ENCODE assay signal across 8 mouse cellular contexts in the genomic region with DNA sequence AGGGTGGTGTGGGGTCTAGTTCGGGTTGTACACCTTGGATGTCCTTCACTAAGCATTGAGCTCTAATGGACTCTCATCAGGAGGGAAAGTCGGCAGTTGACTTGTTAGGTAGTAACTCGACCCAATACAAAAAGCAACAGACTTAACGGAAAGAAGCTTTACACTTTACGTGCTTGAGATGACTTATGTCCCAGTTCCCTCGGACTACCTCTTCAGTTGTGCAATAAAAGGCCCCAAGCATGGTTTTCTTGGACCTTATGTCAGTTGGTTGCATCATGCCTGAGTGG. TPM values are rescaled to one million over a fixed set of nuclear protein-coding genes. Genes with fewer than 3 reads are reported as not detected.
DNase-seq lines count a peak whose midpoint lies in the region; ATAC-seq and TF ChIP-seq lines count a peak whose summit lies in the region.

No protein-coding gene starts in this region.

- H3K27ac ChIP-seq in CH12.LX (ENCODE audit: insufficient read depth, low read depth) (peak overlapping the region; percentile 98), macrophage (peak overlapping the region; percentile 83)
- H3K27ac ChIP-seq in forebrain, postnatal 0 days (ENCODE audit: low read depth, low read length), result peak overlapping the region; percentile 99

- WGBS in forebrain, postnatal 0 days, result under 1% methylated on average over 6 of the region's 6 CpGs
- WGBS in macrophage (ENCODE audit: missing documents), result 1% methylated on average over 6 of the region's 6 CpGs

- TF ChIP-seq RAD21 in CH12.LX (IDR thresholded peaks at IDR 0.05; ENCODE audit: low read depth, low read length), result no peak

- TF ChIP-seq CTCF in CH12.LX (conservative IDR thresholded peaks at IDR 0.05 in 1 of 2, IDR thresholded peaks at IDR 0.05 in 1 of 2; ENCODE audit: low read depth in 2 of 2, low read length in 2 of 2), result no peak
- no peak for TF ChIP-seq CTCF in forebrain, postnatal 0 days (IDR thresholded peaks at IDR 0.05; ENCODE audit: low read depth)

- H3K9ac ChIP-seq in CH12.LX (ENCODE audit: insufficient read depth, low read depth), result peak overlapping the region; percentile 98
- H3K9ac ChIP-seq in forebrain, postnatal 0 days, result peak overlapping the region; percentile 100

- H3K79me2 ChIP-seq in CH12.LX (replicated peaks; ENCODE audit: control insufficient read depth, extremely low read depth, insufficient read depth, poor library complexity, severe bottlenecking) (peaks cover 48% of the 10 kb centered on the region), macrophage (ENCODE audit: inconsistent target) (peaks cover 69% of the 10 kb centered on the region)

- 0 out of 2 replicates have a peak, but pooled peaks have one; percentile 12 for ATAC-seq in cerebellum, adult (ENCODE audit: insufficient number of reproducible peaks, low FRiP score, low TSS enrichment)
- no peak for ATAC-seq in forebrain, postnatal 0 days

- H3K4me3 ChIP-seq in CH12.LX (replicated peaks in 1 of 3; ENCODE audit: low read depth in 2 of 3, low read length in 2 of 3, poor library complexity in 1 of 3), result peak overlapping the region; percentile 72 to 83 (median 76)
- H3K4me3 ChIP-seq in forebrain, postnatal 0 days (ENCODE audit: low read depth, low read length), result peak overlapping the region; percentile 98
- peak overlapping the region; percentile 82 for H3K4me3 ChIP-seq in macrophage (ENCODE audit: inconsistent target)

- H3K27me3 ChIP-seq in CH12.LX (replicated peaks), result no peaks in the 10 kb centered on the region
- H3K27me3 ChIP-seq in forebrain, postnatal 0 days (ENCODE audit: insufficient read depth, low read length), result no peaks in the 10 kb centered on the region

- TF ChIP-seq POLR2A in CH12.LX (IDR thresholded peaks at IDR 0.05; ENCODE audit: low read depth, low read length), result no peak

- dilution Hi-C loops in CH12.LX (cut with MboI; ENCODE audit: extremely low pct_ligation_motif_present, extremely low pct_unique_long_range_greater_than_20kb, low sequenced_read_pairs), result no loop called here

- no peak for TF ChIP-seq EP300 in CH12.LX (IDR thresholded peaks at IDR 0.05; ENCODE audit: low read length)

- peaks cover 0 to 42% of the 10 kb centered on the region in 2 experiments; a peak in 2 of 4 replicates for H3K4me1 ChIP-seq in CH12.LX (ENCODE audit: control insufficient read depth in 1 of 2, insufficient read depth in 2 of 2)
- peaks cover 15% of the 10 kb centered on the region; the same call in 1 of the 2 replicates for H3K4me1 ChIP-seq in forebrain, postnatal 0 days (ENCODE audit: insufficient read depth)

- H3K36me3 ChIP-seq in CH12.LX (replicated peaks in 1 of 2; ENCODE audit: control insufficient read depth in 1 of 2, insufficient read depth in 1 of 2, low read length in 1 of 2) (peaks cover 10 to 28% of the 10 kb centered on the region in 2 experiments), macrophage (ENCODE audit: inconsistent target) (no peaks in the 10 kb centered on the region)
- H3K36me3 ChIP-seq in forebrain, postnatal 0 days (ENCODE audit: insufficient read depth), result 0 out of 2 replicates have a peak, but pooled peaks cover 5% of the 10 kb centered on the region

- peak overlapping the region; percentile 38; the same call in 1 of the 2 replicates for H3K4me2 ChIP-seq in CH12.LX (ENCODE audit: insufficient read depth, low read depth, poor library complexity, severe bottlenecking)
- H3K4me2 ChIP-seq in forebrain, postnatal 0 days (ENCODE audit: low read depth), result peak overlapping the region; percentile 69

- no peak for DNase-seq in cerebellum, adult 9-10 months
- DNase-seq in CH12.LX (ENCODE audit: extremely low read depth), result no peak
- DNase-seq in forebrain, postnatal 0 days, result no peak
- no peak for DNase-seq in urinary bladder, postnatal 36 days (ENCODE audit: low spot score in 2 of 2)
- DNase-seq in adrenal gland, postnatal 4 days (ENCODE audit: low spot score in 2 of 2), result no peak
- no peak for DNase-seq in c-Kit-positive CD71-positive TER-119-positive erythroid progenitor cells, embryonic 14.5 days (ENCODE audit: low spot score)

- H3K9me3 ChIP-seq in CH12.LX (replicated peaks; ENCODE audit: low read length), result no peaks in the 10 kb centered on the region
- H3K9me3 ChIP-seq in forebrain, postnatal 0 days (ENCODE audit: low read length), result no peaks in the 10 kb centered on the region

- in situ Hi-C loops in CH12.LX (cut with MboI; ENCODE audit: low pct_ligation_motif_present, low pct_unique_long_range_greater_than_20kb, low sequenced_read_pairs), result no loop called here

TF ChIP-seq in CH12.LX, 34 proteins besides CTCF, POLR2A, EP300 and RAD21:
- TF ChIP-seq UBTF (IDR thresholded peaks at IDR 0.05; ENCODE audit: low read depth, low read length), result no peak
- TF ChIP-seq CHD1 (IDR thresholded peaks at IDR 0.05; ENCODE audit: low read depth, low read length), result peak; percentile 69; the same call in 1 of the 2 replicates
- TF ChIP-seq SIN3A (IDR thresholded peaks at IDR 0.05; ENCODE audit: low read length), result peak; percentile 40; the same call in 1 of the 2 replicates
- TF ChIP-seq MYC (IDR thresholded peaks at IDR 0.05; ENCODE audit: low read depth, low read length), result 0 out of 2 replicates have a peak, but pooled peaks have one; percentile 35

RNA-seq across cellular contexts. Expression of a gene that starts 0.4 kb away (rescaled TPM):
- total RNA-seq in CH12.LX (2012; rRNA removed) (32.1 and 33.3 TPM in 2 replicates), CH12.LX (2014; rRNA removed) (52.7 and 70.5 TPM in 2 replicates)
- polyA plus RNA-seq in CH12.LX (2012; ENCODE audit: insufficient read length, low read depth) (67.6 and 74.5 TPM in 2 replicates), macrophage (2018) (34.5 to 70.6 TPM (median 61.1 TPM) in 3 replicates)
- total RNA-seq in forebrain, postnatal 0 days (2014; rRNA removed), result 119 and 164 TPM in 2 replicates
- 186 and 197 TPM in 2 replicates for polyA plus RNA-seq in forebrain, postnatal 0 days (2015; fragmentation: Nextera tagmentation; extraction: Ambion mirVana)
- total RNA-seq in macrophage (2018; cell fraction: chromatin; rRNA removed), result 10 to 100 TPM in 24 of 26 experiments, 1 to 10 TPM in 2; 8.2 to 44.3 (median 24.2) TPM
- 10 to 100 TPM; 19.3 to 46.7 (median 26.1) TPM for total RNA-seq in macrophage (2018; cell fraction: cytosol; rRNA removed)
- total RNA-seq in macrophage (2018; cell fraction: nucleus; rRNA removed), result 10 to 100 TPM in 24 of 26 experiments, 1 to 10 TPM in 2; 8.8 to 48.6 (median 19.3) TPM
- 100 to 1,000 TPM; 144 to 146 TPM for total RNA-seq in adrenal gland, postnatal 4 days (2021)

RNA-seq across cellular contexts. Expression of a gene that starts 0.6 kb away (rescaled TPM):
- 35.9 and 45.5 TPM in 2 replicates for total RNA-seq in CH12.LX (2012; rRNA removed)
- 61.4 and 62.3 TPM in 2 replicates for total RNA-seq in CH12.LX (2014; rRNA removed)
- polyA plus RNA-seq in CH12.LX (2012; ENCODE audit: insufficient read length, low read depth), result 44.1 and 52.7 TPM in 2 replicates
- 54.0 and 71.9 TPM in 2 replicates for total RNA-seq in forebrain, postnatal 0 days (2014; rRNA removed)
- polyA plus RNA-seq in forebrain, postnatal 0 days (2015; fragmentation: Nextera tagmentation; extraction: Ambion mirVana), result 65.1 and 71.9 TPM in 2 replicates
- total RNA-seq in macrophage (2018; cell fraction: chromatin; rRNA removed), result 10 to 100 TPM in 20 of 26 experiments, 1 to 10 TPM in 6; 2.3 to 60.9 (median 27.9) TPM
- 10 to 100 TPM; 39.9 to 70.5 (median 56.9) TPM for total RNA-seq in macrophage (2018; cell fraction: cytosol; rRNA removed)
- 10 to 100 TPM; 10.3 to 64.9 (median 39.7) TPM for total RNA-seq in macrophage (2018; cell fraction: nucleus; rRNA removed)
- 53.6 to 64.7 TPM (median 56.5 TPM) in 3 replicates for polyA plus RNA-seq in macrophage (2018)
- total RNA-seq in adrenal gland, postnatal 4 days (2021), result 10 to 100 TPM; 81.4 to 82.4 TPM

RNA-seq across cellular contexts. Expression of a gene that starts 13.8 kb away (rescaled TPM):
- total RNA-seq in CH12.LX (2012; rRNA removed) (36.1 and 48.4 TPM in 2 replicates), CH12.LX (2014; rRNA removed) (51.4 and 66.0 TPM in 2 replicates)
- polyA plus RNA-seq in CH12.LX (2012; ENCODE audit: insufficient read length, low read depth) (73.8 and 81.3 TPM in 2 replicates), macrophage (2018) (7.3 to 17.3 TPM (median 8.9 TPM) in 3 replicates)
- 20.1 and 34.4 TPM in 2 replicates for total RNA-seq in forebrain, postnatal 0 days (2014; rRNA removed)
- 26.3 and 32.2 TPM in 2 replicates for polyA plus RNA-seq in forebrain, postnatal 0 days (2015; fragmentation: Nextera tagmentation; extraction: Ambion mirVana)
- total RNA-seq in macrophage (2018; cell fraction: chromatin; rRNA removed), result 10 to 100 TPM in 7 of 26 experiments, 1 to 10 TPM in 18, under 1 TPM in 1; 0.99 to 14.4 (median 7.1) TPM
- 10 to 100 TPM in 9 of 26 experiments, 1 to 10 TPM in 17; 5.0 to 13.9 (median 9.0) TPM for total RNA-seq in macrophage (2018; cell fraction: cytosol; rRNA removed)
- total RNA-seq in macrophage (2018; cell fraction: nucleus; rRNA removed), result 10 to 100 TPM in 8 of 26 experiments, 1 to 10 TPM in 18; 2.5 to 19.8 (median 7.7) TPM
- total RNA-seq in adrenal gland, postnatal 4 days (2021), result 10 to 100 TPM; 26.3 to 26.9 TPM

RNA-seq across cellular contexts. Expression of a gene that starts 14.6 kb away (rescaled TPM):
- total RNA-seq in CH12.LX (2012; rRNA removed) (7.0 and 11.2 TPM in 2 replicates), CH12.LX (2014; rRNA removed) (not detected in 2 replicates)
- polyA plus RNA-seq in CH12.LX (2012; ENCODE audit: insufficient read length, low read depth) (0.26 and 0.48 TPM in 2 replicates), macrophage (2018) (not detected in 3 replicates)
- total RNA-seq in forebrain, postnatal 0 days (2014; rRNA removed), result 0.86 and 1.1 TPM in 2 replicates
- polyA plus RNA-seq in forebrain, postnatal 0 days (2015; fragmentation: Nextera tagmentation; extraction: Ambion mirVana), result 0.93 and 1.2 TPM in 2 replicates
- total RNA-seq in macrophage (2018; cell fraction: chromatin; rRNA removed), result not detected
- under 1 TPM in 3 of 26 experiments, not detected in 23; 0.10 to 0.26 (median 0.14) TPM for total RNA-seq in macrophage (2018; cell fraction: cytosol; rRNA removed)
- under 1 TPM in 1 of 26 experiments, not detected in 25; 0.58 TPM for total RNA-seq in macrophage (2018; cell fraction: nucleus; rRNA removed)
- total RNA-seq in adrenal gland, postnatal 4 days (2021), result under 1 TPM; 0.25 to 0.34 TPM

RNA-seq across cellular contexts. Expression of a gene that starts 45.1 kb away (rescaled TPM):
- total RNA-seq in CH12.LX (2012; rRNA removed) (0.55 and 0.85 TPM in 2 replicates), CH12.LX (2014; rRNA removed) (0.15 and 0.56 TPM in 2 replicates)
- polyA plus RNA-seq in CH12.LX (2012; ENCODE audit: insufficient read length, low read depth) (0.76 and 0.94 TPM in 2 replicates), macrophage (2018) (0.27 TPM in 1 of 3 replicates, not detected in the others)
- total RNA-seq in forebrain, postnatal 0 days (2014; rRNA removed), result 70.2 and 86.2 TPM in 2 replicates
- 287 and 298 TPM in 2 replicates for polyA plus RNA-seq in forebrain, postnatal 0 days (2015; fragmentation: Nextera tagmentation; extraction: Ambion mirVana)
- under 1 TPM in 1 of 26 experiments, not detected in 25; 0.24 TPM for total RNA-seq in macrophage (2018; cell fraction: chromatin; rRNA removed)
- total RNA-seq in macrophage (2018; cell fraction: cytosol; rRNA removed), result under 1 TPM in 4 of 26 experiments, not detected in 22; 0.09 to 0.16 (median 0.09) TPM
- not detected for total RNA-seq in macrophage (2018; cell fraction: nucleus; rRNA removed)
- 10 to 100 TPM; 71.4 to 76.1 TPM for total RNA-seq in adrenal gland, postnatal 4 days (2021)
